Mouse (Mus musculus) lung, embryonic 15.5 days (tissue): ENCODE measurements around the gene Plekhh2. TPM values are rescaled to one million over a fixed set of nuclear protein-coding genes. Genes with fewer than 3 reads are reported as not detected.
A peak's percentile ranks its signal among the peaks of the same experiment; 100 is the strongest.

ENCODE experiments used
- ATAC-seq: fragments of 200-750 bp; cut with Nextera tagmentation; 2 replicates; pipeline ENCODE4 v1.8.0; 2017; ENCODE audit warnings: moderate number of reproducible peaks, borderline replicate concordance; ENCODE audit not compliant: low FRiP score, low TSS enrichment; ENCODE audit errors: extremely low read depth
- H3K27ac ChIP-seq: fragments of 300-500 bp; sonication (generic); 2 replicates; pipeline ENCODE4 v1.5.1; 2015; ENCODE audit warnings: moderate library complexity, mild to moderate bottlenecking, inconsistent platforms
- H3K27me3 ChIP-seq: fragments of 300-500 bp; sonication (generic); 2 replicates; pipeline ENCODE4 v1.6.1; 2015; ENCODE audit warnings: inconsistent platforms
- H3K36me3 ChIP-seq: fragments of 300-500 bp; sonication (generic); 2 replicates; pipeline ENCODE4 v1.6.1; 2015; ENCODE audit warnings: inconsistent platforms
- H3K4me1 ChIP-seq: fragments of 300-500 bp; sonication (generic); 2 replicates; pipeline ENCODE4 v1.6.1; 2015; ENCODE audit warnings: inconsistent platforms
- H3K4me2 ChIP-seq: fragments of 300-500 bp; sonication (generic); 2 replicates; pipeline ENCODE4 v1.6.1; 2015; ENCODE audit warnings: inconsistent platforms, mild to moderate bottlenecking, moderate library complexity
- H3K4me3 ChIP-seq: fragments of 300-500 bp; sonication (generic); 2 replicates; pipeline ENCODE4 v1.5.1; 2015; ENCODE audit warnings: mild to moderate bottlenecking, inconsistent platforms
- H3K9ac ChIP-seq: fragments of 300-500 bp; sonication (generic); 2 replicates; pipeline ENCODE4 v1.6.1; 2015; ENCODE audit warnings: inconsistent platforms
- H3K9me3 ChIP-seq: fragments of 300-500 bp; sonication (generic); 2 replicates; pipeline ENCODE4 v1.6.1; 2016; ENCODE audit warnings: inconsistent platforms
- WGBS: fragments of 180-500 bp; shearing (Covaris S2); methylation state at CpG from one replicate; pipeline ENCODE4 v1.1.7; 2015; 5-methylcytosine and 5-hydroxymethylcytosine counted together
- polyA plus RNA-seq: library from polyadenylated mRNA; unstranded; fragments of >200 nt; fragmentation: Nextera tagmentation; extraction: Ambion mirVana; gene quantifications from 2 replicates; pipeline ENCODE4 v1.2.1, GENCODE M21; 2015

The Plekhh2 gene
- polyA plus RNA-seq, 1 experiment from 2014 or later: 8.8 TPM

GRCm38 (mm10) chr17:84497026-84497425, 14.7 kb upstream of the Plekhh2 start:
- Histone ChIP-seq H3K4me2 (no peak overlapping the region), H3K9me3 (no peaks in the 10 kb centered on the region), H3K4me1 (peaks cover 11% of the 10 kb centered on the region), H3K9ac (no peak overlapping the region), H3K36me3 (no peaks in the 10 kb centered on the region), H3K4me3 (no peak overlapping the region), H3K27me3 (no peaks in the 10 kb centered on the region), H3K27ac (no peak overlapping the region)
- 88% methylated on average over 5 of the region's 5 CpGs for WGBS
- ATAC-seq: no peak

- ATAC-seq: no peak
- WGBS: 33% methylated on average over 2 of the region's 2 CpGs
- no peak overlapping the region for H3K4me2 ChIP-seq
Observed at GRCm38 (mm10) chr17:84497559-84497958, 14.1 kb upstream of the Plekhh2 start.

GRCm38 (mm10) chr17:84497972-84498604, 13.6 kb upstream of the Plekhh2 start:
- Histone ChIP-seq H3K9me3 (no peaks in the 10 kb centered on the region), H3K27me3 (no peaks in the 10 kb centered on the region), H3K9ac (no peak overlapping the region), H3K4me2 (no peak overlapping the region), H3K27ac (no peak overlapping the region), H3K4me3 (no peak overlapping the region), H3K36me3 (no peaks in the 10 kb centered on the region), H3K4me1 (peaks cover 11% of the 10 kb centered on the region)
- no peak for ATAC-seq
- WGBS: 52% methylated on average over 3 of the region's 3 CpGs

More at GRCm38 (mm10) chr17:84497559-84497958, 14.1 kb upstream of the Plekhh2 start:
- H3K9me3 ChIP-seq: no peaks in the 10 kb centered on the region
- peaks cover 11% of the 10 kb centered on the region for H3K4me1 ChIP-seq
- H3K36me3 ChIP-seq: no peaks in the 10 kb centered on the region
- no peak overlapping the region for H3K27ac ChIP-seq
- no peaks in the 10 kb centered on the region for H3K27me3 ChIP-seq
- no peak overlapping the region for H3K9ac ChIP-seq
- no peak overlapping the region for H3K4me3 ChIP-seq

- no peak for ATAC-seq
- H3K36me3 ChIP-seq: no peaks in the 10 kb centered on the region
- H3K4me2 ChIP-seq: no peak overlapping the region
- H3K27me3 ChIP-seq: no peaks in the 10 kb centered on the region
- H3K9ac ChIP-seq: no peak overlapping the region
- peaks cover 11% of the 10 kb centered on the region for H3K4me1 ChIP-seq
- H3K27ac ChIP-seq: peak overlapping the region; percentile 15; the same call in 1 of the 2 replicates
- no peaks in the 10 kb centered on the region for H3K9me3 ChIP-seq
- no peak overlapping the region for H3K4me3 ChIP-seq
- 46% methylated on average over 5 of the region's 5 CpGs for WGBS
Observed at GRCm38 (mm10) chr17:84498639-84499038, 13.1 kb upstream of the Plekhh2 start.

- H3K9ac ChIP-seq: no peak overlapping the region
- H3K4me1 ChIP-seq: peaks cover 19% of the 10 kb centered on the region
- no peaks in the 10 kb centered on the region for H3K27me3 ChIP-seq
- no peak overlapping the region for H3K4me2 ChIP-seq
- no peak for ATAC-seq
- no peak overlapping the region for H3K4me3 ChIP-seq
- no peaks in the 10 kb centered on the region for H3K36me3 ChIP-seq
- 57% methylated on average over 3 of the region's 3 CpGs for WGBS
- H3K27ac ChIP-seq: no peak overlapping the region
- H3K9me3 ChIP-seq: no peaks in the 10 kb centered on the region
Observed at GRCm38 (mm10) chr17:84502341-84502740, 9.4 kb upstream of the Plekhh2 start.

GRCm38 (mm10) chr17:84505922-84506321, 5.8 kb upstream of the Plekhh2 start:
- 31% methylated on average over 2 of the region's 2 CpGs for WGBS

GRCm38 (mm10) chr17:84508736-84509135, 3.0 kb upstream of the Plekhh2 start:
- ATAC-seq: no peak

More at GRCm38 (mm10) chr17:84505922-84506321, 5.8 kb upstream of the Plekhh2 start:
- Histone ChIP-seq H3K27me3 (no peaks in the 10 kb centered on the region), H3K4me2 (no peak overlapping the region), H3K4me1 (peaks cover 26% of the 10 kb centered on the region), H3K27ac (no peak overlapping the region), H3K9ac (no peak overlapping the region), H3K4me3 (no peak overlapping the region), H3K9me3 (no peaks in the 10 kb centered on the region), H3K36me3 (no peaks in the 10 kb centered on the region)
- no peak for ATAC-seq

GRCm38 (mm10) chr17:84509176-84509575, 2.5 kb upstream of the Plekhh2 start:
- no peak for ATAC-seq
- WGBS: 42% methylated on average over 4 of the region's 4 CpGs
- Histone ChIP-seq H3K4me2 (no peak overlapping the region), H3K27ac (no peak overlapping the region), H3K4me1 (peaks cover 34% of the 10 kb centered on the region), H3K9me3 (no peaks in the 10 kb centered on the region), H3K4me3 (no peak overlapping the region), H3K27me3 (no peaks in the 10 kb centered on the region), H3K9ac (no peak overlapping the region), H3K36me3 (no peaks in the 10 kb centered on the region)

More at GRCm38 (mm10) chr17:84508736-84509135, 3.0 kb upstream of the Plekhh2 start:
- WGBS: 64% methylated on average over 3 of the region's 3 CpGs
- H3K27me3 ChIP-seq: no peaks in the 10 kb centered on the region
- no peaks in the 10 kb centered on the region for H3K9me3 ChIP-seq
- H3K9ac ChIP-seq: no peak overlapping the region
- H3K4me2 ChIP-seq: no peak overlapping the region
- no peaks in the 10 kb centered on the region for H3K36me3 ChIP-seq
- H3K4me3 ChIP-seq: no peak overlapping the region
- H3K4me1 ChIP-seq: peaks cover 34% of the 10 kb centered on the region
- H3K27ac ChIP-seq: no peak overlapping the region

GRCm38 (mm10) chr17:84510355-84510754, 1.3 kb upstream of the Plekhh2 start:
- Histone ChIP-seq H3K9ac (no peak overlapping the region), H3K27me3 (no peaks in the 10 kb centered on the region), H3K4me1 (peaks cover 32% of the 10 kb centered on the region), H3K4me2 (no peak overlapping the region), H3K9me3 (no peaks in the 10 kb centered on the region), H3K36me3 (no peaks in the 10 kb centered on the region), H3K27ac (peak overlapping the region; percentile 74), H3K4me3 (no peak overlapping the region)
- peak; percentile 71; the same call in 1 of the 2 replicates for ATAC-seq
- 20% methylated on average over 5 of the region's 5 CpGs for WGBS

- Histone ChIP-seq H3K4me3 (peak overlapping the region; percentile 61), H3K27me3 (no peaks in the 10 kb centered on the region), H3K4me2 (peak overlapping the region; percentile 84), H3K4me1 (peaks cover 28% of the 10 kb centered on the region), H3K9me3 (no peaks in the 10 kb centered on the region), H3K27ac (peak overlapping the region; percentile 74), H3K9ac (peak overlapping the region; percentile 77; the same call in 1 of the 2 replicates), H3K36me3 (no peaks in the 10 kb centered on the region)
- peak; percentile 9; the same call in 1 of the 2 replicates for ATAC-seq
- 19% methylated on average over 11 of the region's 11 CpGs for WGBS
Observed at GRCm38 (mm10) chr17:84510961-84511639, 595 bp upstream of the Plekhh2 start.

GRCm38 (mm10) chr17:84512516-84513085, 906 bp downstream of the Plekhh2 start:
- Histone ChIP-seq H3K9ac (peak overlapping the region; percentile 77), H3K27ac (peak overlapping the region; percentile 74), H3K27me3 (no peaks in the 10 kb centered on the region), H3K36me3 (no peaks in the 10 kb centered on the region), H3K4me1 (peaks cover 26% of the 10 kb centered on the region), H3K4me2 (peak overlapping the region; percentile 84), H3K9me3 (no peaks in the 10 kb centered on the region), H3K4me3 (peak overlapping the region; percentile 61)
- WGBS: 18% methylated on average over 4 of the region's 4 CpGs
- peak; percentile 24; the same call in 1 of the 2 replicates for ATAC-seq

GRCm38 (mm10) chr17:84515901-84516300, 4.2 kb downstream of the Plekhh2 start:
- Histone ChIP-seq H3K4me2 (no peak overlapping the region), H3K27ac (no peak overlapping the region), H3K9me3 (no peaks in the 10 kb centered on the region), H3K27me3 (no peaks in the 10 kb centered on the region), H3K4me3 (no peak overlapping the region), H3K9ac (no peak overlapping the region), H3K4me1 (peaks cover 15% of the 10 kb centered on the region), H3K36me3 (no peaks in the 10 kb centered on the region)
- 70% methylated on average over 5 of the region's 5 CpGs for WGBS
- no peak for ATAC-seq
